Mouse (Mus musculus) CD4-positive, CD25-positive, alpha-beta regulatory T cell (primary cell): Measurements from ENCODE around the gene Lgals9. TPM values are rescaled to one million over a fixed set of nuclear protein-coding genes. Genes with fewer than 3 reads are reported as not detected.

Experiments used
- polyA plus RNA-seq: library from polyadenylated mRNA; unstranded; fragments of 100-300 nt; shearing (Covaris generic); gene quantifications from one replicate; pipeline ENCODE4 v1.2.1, GENCODE M21; 2017

Lgals9 gene
- polyA plus RNA-seq, result 324 TPM

DNA sequence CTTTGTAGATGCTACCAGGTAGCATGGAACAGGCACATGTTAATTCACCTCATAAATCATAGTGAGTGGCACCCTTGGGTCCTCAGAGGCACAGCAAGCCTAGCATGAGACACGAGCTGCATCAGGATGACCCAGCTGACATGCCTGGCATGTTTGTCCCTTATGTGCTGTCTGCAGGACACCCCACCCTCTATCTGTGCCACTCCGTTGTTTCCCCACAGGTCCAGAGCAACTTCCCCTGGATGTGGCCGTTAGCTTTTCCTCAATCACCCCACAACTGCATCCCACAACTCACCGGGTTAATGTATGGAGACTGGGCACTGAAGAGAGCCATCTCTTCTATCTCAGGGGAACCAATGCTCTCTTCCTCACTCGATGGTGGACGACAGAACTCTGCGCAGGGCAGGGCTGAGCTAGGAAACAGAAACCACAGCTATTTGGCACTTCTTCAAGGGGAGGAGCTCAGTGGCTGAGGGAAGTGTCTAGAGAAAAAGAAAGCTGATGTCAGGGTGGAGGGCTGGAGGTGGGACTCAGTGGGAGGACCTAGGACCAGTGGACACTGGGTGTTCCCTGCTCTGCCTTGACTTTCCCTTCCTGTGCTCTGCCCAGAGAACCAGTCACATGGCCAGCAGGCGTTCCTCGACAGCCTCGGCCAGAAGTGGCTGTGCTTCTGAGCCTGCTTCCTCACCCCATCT, at the start of gene Lgals9:
TSS of gene Lgals9 (minus strand) at position 464 of the 695 bp plus-strand sequence.

DNA sequence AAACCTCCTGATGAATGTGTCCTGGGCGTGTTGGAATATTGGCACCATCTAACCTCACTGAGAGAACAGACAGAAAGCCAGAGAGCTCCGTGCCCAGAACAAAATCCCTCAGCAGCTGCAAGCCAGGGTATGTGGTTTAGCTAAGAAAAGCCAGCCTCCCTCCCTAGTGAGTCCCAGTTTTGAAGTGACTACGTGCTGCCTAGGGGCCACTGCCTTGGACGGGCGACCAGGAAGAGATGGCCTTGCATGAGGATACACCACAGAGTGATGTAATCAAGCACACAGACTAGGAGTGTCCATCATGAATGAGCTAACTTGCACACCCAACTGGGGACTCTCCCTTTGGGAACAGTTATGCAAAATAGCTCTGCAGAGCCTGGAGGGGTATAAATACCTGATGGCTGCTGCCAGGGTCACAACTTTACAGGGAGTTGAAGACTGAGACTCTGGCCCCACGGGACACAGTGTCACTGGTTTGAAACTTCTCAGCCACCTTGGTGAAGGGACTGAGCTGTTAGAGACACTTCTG, 64.3 kb downstream of the Lgals9 start, which contains the start of gene Nos2:
TSS of gene Nos2 (plus strand) at position 377 of the 529 bp plus-strand sequence.

Other genes with a start within 250 kb of the Lgals9 start
- 40.2 TPM for gene Ccnq, start 233.2 kb downstream of the Lgals9 start, polyA plus RNA-seq
- 19.0 TPM for gene Lyrm9, start 158.4 kb downstream of the Lgals9 start, polyA plus RNA-seq
- gene Nos2, start 64.2 kb downstream of the Lgals9 start, polyA plus RNA-seq, result not detected
- gene Ksr1, start 161.5 kb upstream of the Lgals9 start, polyA plus RNA-seq, result 7.6 TPM